Mouse (Mus musculus) liver, adult (tissue): Measurements from ENCODE around the gene Ankle2.

ENCODE experiments used
- GATA4 ChIP-seq: IDR thresholded peaks from 2 replicates; pipeline ENCODE4 v1.6.1; 2014; ENCODE audit warnings: mild to moderate bottlenecking, low read length; ENCODE audit not compliant: insufficient replicate concordance

Gene Ankle2

GRCm38 (mm10) chr5:110230780-110231461 is at the start of gene Ankle2:
TSS of gene Ankle2 (plus strand) at chr5:110231004.
- peak; percentile 85; the same call in 1 of the 2 replicates for TF ChIP-seq GATA4

GRCm38 (mm10) chr5:110181716-110182115 is 49.1 kb upstream of the Ankle2 start:
- peak; percentile 15; the same call in 1 of the 2 replicates for TF ChIP-seq GATA4

GRCm38 (mm10) chr5:110203164-110203895 is 27.5 kb upstream of the Ankle2 start:
- no peak for TF ChIP-seq GATA4

- no peak for TF ChIP-seq GATA4
Measured at GRCm38 (mm10) chr5:110204777-110205176, 26.0 kb upstream of the Ankle2 start.

- no peak for TF ChIP-seq GATA4
Measured at GRCm38 (mm10) chr5:110211312-110211711, 19.5 kb upstream of the Ankle2 start.

- TF ChIP-seq GATA4 = no peak
Measured at GRCm38 (mm10) chr5:110216780-110217179, 14.0 kb upstream of the Ankle2 start.

- TF ChIP-seq GATA4 = no peak
Measured at GRCm38 (mm10) chr5:110220331-110220730, 10.5 kb upstream of the Ankle2 start.

- no peak for TF ChIP-seq GATA4
Measured at GRCm38 (mm10) chr5:110222757-110223156, 8.0 kb upstream of the Ankle2 start.

GRCm38 (mm10) chr5:110225056-110225455 is 5.7 kb upstream of the Ankle2 start:
- no peak for TF ChIP-seq GATA4

- TF ChIP-seq GATA4 = no peak
Measured at GRCm38 (mm10) chr5:110227336-110227883, 3.4 kb upstream of the Ankle2 start.

GRCm38 (mm10) chr5:110230401-110230779 is 414 bp upstream of the Ankle2 start:
- TF ChIP-seq GATA4 = no peak

- no peak for TF ChIP-seq GATA4
Measured at GRCm38 (mm10) chr5:110231638-110232037, 834 bp downstream of the Ankle2 start.

- no peak for TF ChIP-seq GATA4
Measured at GRCm38 (mm10) chr5:110232346-110232745, 1.5 kb downstream of the Ankle2 start.

- TF ChIP-seq GATA4 = no peak
Measured at GRCm38 (mm10) chr5:110244091-110244490, 13.3 kb downstream of the Ankle2 start.

GRCm38 (mm10) chr5:110266941-110267340 is 36.1 kb downstream of the Ankle2 start:
- no peak for TF ChIP-seq GATA4

- no peak; the same call in 1 of the 2 replicates for TF ChIP-seq GATA4
Measured at GRCm38 (mm10) chr5:110269141-110270101, 38.6 kb downstream of the Ankle2 start, which contains the start of gene Pgam5. TSS of gene Pgam5 (minus strand) at chr5:110269913.

- TF ChIP-seq GATA4 = no peak
Measured at GRCm38 (mm10) chr5:110270242-110270641, 39.4 kb downstream of the Ankle2 start.
